Mouse (Mus musculus) left cerebral cortex, postnatal 10 days (tissue): ENCODE results near the gene Qrfpr. TPM values are rescaled to one million over a fixed set of nuclear protein-coding genes. Genes with fewer than 3 reads are reported as not detected.

Experiments
- DNase-seq, 2 experiments: peaks; one replicate each; pipeline ENCODE4 v3.0.0; 2021 to 2022; ENCODE audit warnings: low spot score in 2 of 2, mixed read lengths in 1 of 2; ENCODE audit errors: extremely low spot score in 1 of 2
- intact Hi-C: fragments of 180-260 bp; cut with DNase I; formaldehyde crosslinking; loops from one replicate; pipeline ENCODE4 v1.15.1; 2025
- total RNA-seq, 2 experiments: library from RNA; stranded (reverse); gene quantifications; 2 replicates each; pipeline ENCODE4 v1.2.3; 2021

Qrfpr gene
- total RNA-seq = 1 to 10 TPM; 2.3 to 3.0 TPM

- intact Hi-C loops = no loop called here
- DNase-seq = no peak
Measured at GRCm38 (mm10) chr3:36221743-36222682, at the start of gene Qrfpr. Gene Qrfpr, minus strand, starts transcription at chr3:36222313.

GRCm38 (mm10) chr3:36263873-36264272, 41.8 kb upstream of the Qrfpr start:
- intact Hi-C loops = no loop called here
- no peak for DNase-seq

DNA sequence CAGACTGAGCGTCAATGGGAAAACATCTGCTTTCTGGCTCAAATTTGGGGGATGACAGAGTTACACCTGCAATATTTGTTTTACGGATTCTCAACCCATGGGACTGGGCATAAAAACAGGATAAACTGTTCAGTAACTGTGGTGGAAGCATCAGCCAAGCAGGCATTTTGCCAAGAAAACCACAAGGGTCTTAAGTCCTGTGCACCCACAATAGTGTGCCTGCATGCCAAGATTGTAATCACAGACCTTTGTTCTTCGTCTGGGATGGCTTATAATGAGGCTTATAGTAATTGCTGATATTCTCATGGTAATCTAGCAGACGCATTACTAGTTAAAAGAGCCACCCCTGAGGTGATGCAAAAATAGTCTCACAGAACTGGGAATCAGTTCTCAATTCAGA, 41.2 kb upstream of the Qrfpr start:
- intact Hi-C loops = no loop called here
- no peak for DNase-seq

DNA sequence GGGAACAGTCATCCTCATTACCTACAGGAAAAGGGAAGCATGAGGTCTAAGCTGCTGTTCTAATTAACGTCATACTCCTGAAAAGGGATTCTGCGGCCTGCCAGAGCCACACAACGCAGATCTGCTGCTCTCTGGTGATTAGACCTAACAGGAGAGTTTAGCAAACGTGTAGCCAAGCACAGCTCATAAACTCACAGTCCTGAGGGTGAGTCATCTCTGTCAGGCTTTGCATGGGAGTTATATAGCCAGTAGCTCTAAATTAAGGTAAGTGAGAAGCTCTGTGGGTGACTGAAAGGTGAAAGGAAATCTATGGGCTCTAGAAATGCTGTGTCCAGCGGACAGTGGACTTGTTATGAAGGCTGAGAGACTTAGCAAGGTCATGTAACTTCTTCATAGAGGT, 28.5 kb upstream of the Qrfpr start:
- no peak for DNase-seq
- intact Hi-C loops = no loop called here

- DNase-seq = no peak
- intact Hi-C loops = no loop called here
Measured at GRCm38 (mm10) chr3:36248446-36248845, 26.3 kb upstream of the Qrfpr start.

DNA sequence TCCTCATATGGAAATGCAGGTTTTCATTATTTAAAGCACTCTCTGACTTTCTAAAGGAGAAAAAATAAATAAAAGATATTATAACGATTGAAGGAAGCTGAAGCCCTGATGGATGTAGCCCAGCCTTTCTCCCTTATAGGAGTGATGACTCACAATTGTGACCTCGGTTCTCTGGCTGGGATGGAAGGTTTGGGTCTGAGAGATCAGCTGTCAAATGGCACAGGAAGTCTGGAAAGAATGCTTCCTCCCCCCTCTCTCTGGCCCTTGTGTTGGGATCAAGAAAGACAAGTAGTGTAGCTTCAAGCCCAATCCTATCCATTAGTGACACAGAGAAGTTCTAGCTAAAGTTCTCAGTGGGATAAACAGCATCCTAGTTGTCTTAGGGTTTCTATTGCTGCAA, 7.8 kb upstream of the Qrfpr start:
- intact Hi-C loops = no loop called here
- no peak for DNase-seq

DNA sequence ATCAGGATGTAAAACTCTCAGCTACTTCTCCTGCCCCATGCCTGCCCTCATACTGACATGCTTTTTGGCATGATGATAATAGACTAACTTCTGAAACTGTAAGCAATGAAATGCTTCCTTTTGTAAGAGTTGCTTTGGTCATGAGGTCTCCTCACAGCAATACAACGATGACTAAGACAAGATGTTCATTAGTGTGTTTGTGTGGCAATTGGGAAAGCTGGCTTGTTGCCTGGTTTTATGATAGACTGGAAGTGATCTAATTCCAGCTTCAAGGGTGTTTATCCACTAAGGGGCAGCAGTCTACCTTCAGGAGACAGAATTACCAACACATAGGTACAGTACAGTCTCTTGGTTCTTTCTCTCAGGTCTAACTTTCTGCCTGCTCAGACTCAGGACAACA, 5.1 kb upstream of the Qrfpr start:
- intact Hi-C loops = no loop called here
- DNase-seq = no peak

- no peak for DNase-seq
- intact Hi-C loops = no loop called here
Measured at GRCm38 (mm10) chr3:36223361-36223760, 1.2 kb upstream of the Qrfpr start.

DNA sequence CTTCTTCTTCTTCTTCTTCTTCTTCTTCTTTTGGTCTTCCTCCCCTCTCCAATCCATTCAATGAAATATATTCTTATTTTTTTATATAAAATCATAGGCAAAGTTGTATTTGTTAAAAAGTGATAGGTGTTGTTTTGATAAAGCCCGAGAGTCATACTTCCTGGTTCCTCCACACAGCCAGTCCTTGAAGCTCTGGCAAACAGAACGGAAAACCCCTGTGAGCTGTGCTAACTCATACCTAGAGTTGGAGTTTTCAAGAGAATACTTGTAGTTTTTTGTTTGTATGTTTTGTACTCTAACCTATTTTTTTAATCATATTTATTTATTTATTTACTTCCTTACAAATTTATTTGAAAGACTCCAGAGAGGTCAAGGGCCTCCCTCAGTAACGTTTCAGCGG, 9.4 kb downstream of the Qrfpr start:
- intact Hi-C loops = loop anchor here (5.0 kb wide), 1 partner anchor 285 kb away; no protein-coding TSS in a partner anchor
- no peak for DNase-seq

GRCm38 (mm10) chr3:36210939-36211338, 11.2 kb downstream of the Qrfpr start:
- no peak for DNase-seq
- intact Hi-C loops = loop anchor here (2.0 to 5.0 kb wide), 2 partner anchors 232 to 286 kb away; no protein-coding TSS in a partner anchor

- DNase-seq = peak in 1 of 2 experiments; percentile 59
- intact Hi-C loops = loop anchor here (2.0 to 5.0 kb wide), 2 partner anchors 233 to 287 kb away; no protein-coding TSS in a partner anchor
Measured at GRCm38 (mm10) chr3:36209776-36210555, 12.1 kb downstream of the Qrfpr start.

GRCm38 (mm10) chr3:36207520-36208264, 14.4 kb downstream of the Qrfpr start:
- no peak for DNase-seq
- intact Hi-C loops = no loop called here

- DNase-seq = peak in 1 of 2 experiments; percentile 65
- intact Hi-C loops = no loop called here
Measured at GRCm38 (mm10) chr3:36202932-36203331, 19.2 kb downstream of the Qrfpr start.

DNA sequence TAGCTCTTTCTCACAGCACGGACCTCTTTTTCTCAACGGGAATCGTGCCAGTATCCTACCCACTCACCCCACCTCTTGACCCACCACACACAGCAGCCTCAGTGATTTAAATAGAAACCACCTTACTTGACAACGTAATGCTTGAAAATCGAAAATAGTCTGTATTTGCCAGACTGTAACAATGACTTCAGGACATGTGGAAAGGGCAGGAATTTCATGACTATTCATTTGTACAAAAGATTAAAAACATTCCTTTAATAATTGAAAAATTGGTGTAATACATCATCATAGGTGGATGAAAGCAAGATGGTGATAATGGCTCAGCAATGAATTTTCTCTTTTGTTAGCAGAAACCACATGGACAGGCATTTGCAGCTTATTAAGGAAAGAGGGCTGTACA, 21.0 kb downstream of the Qrfpr start:
- DNase-seq = no peak
- intact Hi-C loops = no loop called here

DNA sequence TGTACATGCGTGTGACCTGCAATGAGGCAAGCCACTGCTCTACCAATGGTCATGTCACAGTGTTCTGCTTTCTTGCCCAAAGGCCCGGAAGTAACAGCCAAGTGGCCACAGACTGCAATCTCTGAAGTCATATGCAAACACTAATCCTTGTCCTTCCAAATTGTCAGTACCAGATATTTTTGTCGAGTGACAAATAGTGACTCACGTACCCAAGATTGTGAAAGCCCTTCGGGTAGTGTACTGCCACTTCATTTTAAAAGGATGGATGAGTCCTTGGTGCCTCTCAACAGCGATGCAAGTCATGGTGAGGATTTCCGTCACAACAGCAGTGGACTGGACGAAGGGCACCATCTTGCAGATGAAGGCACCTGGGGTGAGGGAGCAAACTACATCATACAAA, 32.9 kb downstream of the Qrfpr start:
- intact Hi-C loops = loop anchor here (10.0 kb wide), 1 partner anchor 306 kb away; no protein-coding TSS in a partner anchor
- no peak for DNase-seq

DNA sequence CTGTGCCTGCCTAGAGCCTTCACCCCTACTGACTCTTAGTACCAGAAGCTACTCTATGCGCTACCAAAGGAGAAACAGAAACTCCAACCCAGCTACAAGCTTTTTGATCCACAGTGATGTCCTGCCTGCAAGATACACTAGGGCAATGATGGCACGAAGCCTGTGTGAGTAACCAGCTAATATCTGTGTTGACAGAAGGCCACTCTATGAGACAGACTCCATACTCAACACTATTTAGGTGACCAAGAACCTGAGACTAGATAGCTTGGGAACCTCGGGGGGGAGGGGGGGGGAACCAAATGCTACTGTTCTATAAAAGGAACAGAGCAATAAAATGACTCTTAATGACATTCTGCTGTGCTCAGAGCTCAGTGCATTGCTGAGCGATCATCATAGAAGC, 35.6 kb downstream of the Qrfpr start:
- intact Hi-C loops = loop anchor here (10.0 kb wide), 1 partner anchor 308 kb away; no protein-coding TSS in a partner anchor
- no peak for DNase-seq

- intact Hi-C loops = loop anchor here (5.0 to 10.0 kb wide), 2 partner anchors 261 to 313 kb away; no protein-coding TSS in a partner anchor
- peak in 1 of 2 experiments; percentile 49 for DNase-seq
Measured at GRCm38 (mm10) chr3:36181519-36181918, 40.6 kb downstream of the Qrfpr start.

GRCm38 (mm10) chr3:36173761-36174160, 48.4 kb downstream of the Qrfpr start:
- DNase-seq = no peak
- intact Hi-C loops = no loop called here

GRCm38 (mm10) chr3:36171348-36171747, 50.8 kb downstream of the Qrfpr start:
- DNase-seq = no peak
- intact Hi-C loops = no loop called here
